Mouse (Mus musculus) cortical plate, adult 2 months (tissue): ENCODE data around the gene Il12rb2.

Experiments
- CTCF ChIP-seq: fragments of 200-500 bp; IDR thresholded peaks from 2 replicates; pipeline ENCODE4 v1.5.1; 2011; ENCODE audit warnings: mild to moderate bottlenecking, control low read depth, low read length; ENCODE audit not compliant: insufficient read depth; ENCODE audit errors: extremely low read depth
- POLR2A ChIP-seq: fragments of 200-500 bp; IDR thresholded peaks from 2 replicates; pipeline ENCODE4 v1.6.1; 2011; ENCODE audit warnings: mild to moderate bottlenecking, low read length, control low read depth; ENCODE audit not compliant: insufficient read depth; ENCODE audit errors: extremely low read depth

DNA sequence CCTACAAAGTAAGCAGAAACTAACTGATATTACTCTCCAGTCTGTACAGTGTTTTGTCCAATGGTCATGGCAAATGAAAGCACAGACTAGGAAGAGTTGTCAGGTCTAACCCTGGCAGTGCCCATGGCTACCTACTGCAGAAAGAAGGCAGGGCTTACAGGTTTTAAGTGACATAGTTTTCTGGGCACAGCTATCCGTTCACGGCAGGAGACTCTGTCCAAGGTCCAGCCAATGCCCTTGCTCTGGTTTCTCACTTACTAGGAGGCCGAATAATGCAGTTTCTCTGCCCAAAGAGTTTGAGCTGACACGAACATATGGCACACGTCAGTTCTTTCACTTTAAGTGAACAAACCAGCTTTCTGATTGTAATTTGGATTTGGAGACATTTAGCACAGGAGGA is 58.9 kb downstream of the Il12rb2 start:
- TF ChIP-seq POLR2A (no peak), CTCF (no peak)
